Comparison of ENCODE assay signal across 19 mouse cellular contexts in genomic region chr8:13512677-13513076, GRCm38 (mm10). TPM values are rescaled to one million over a fixed set of nuclear protein-coding genes. Genes with fewer than 3 reads are reported as not detected.
A peak's percentile ranks its signal among the peaks of the same experiment; 100 is the strongest.
DNase-seq lines count a peak whose midpoint lies in the region; ATAC-seq and TF ChIP-seq lines count a peak whose summit lies in the region.
"Had no signal": no experiment of that assay in that cellular context is flagged by ENCODE, and none has a peak within 500 bp of the region (broad histone marks: within the 10 kb centered on the region; RNA-seq: fewer than 3 reads in every experiment).

No protein-coding gene starts in this region.

- H3K9ac ChIP-seq in lung, embryonic 14.5 days: no peak overlapping the region
- no peak overlapping the region for H3K9ac ChIP-seq in intestine, postnatal 0 days (ENCODE audit: low read depth, low read length)
- H3K9ac ChIP-seq: liver, embryonic 13.5 days; midbrain, embryonic 15.5 days had no signal

- peaks cover 13% of the 10 kb centered on the region for H3K4me1 ChIP-seq in lung, embryonic 14.5 days (ENCODE audit: insufficient read depth)
- peaks cover 14% of the 10 kb centered on the region for H3K4me1 ChIP-seq in intestine, postnatal 0 days (replicated peaks; ENCODE audit: control insufficient read depth, insufficient read depth, low read length)
- H3K4me1 ChIP-seq: embryonic facial prominence, embryonic 10.5 days; liver, embryonic 13.5 days; midbrain, embryonic 15.5 days had no signal

- no peak for TF ChIP-seq POLR2A in brain, embryonic 14.5 days (IDR thresholded peaks at IDR 0.05; ENCODE audit: borderline replicate concordance, extremely low read depth, insufficient read depth, insufficient read length, poor library complexity, severe bottlenecking)

- DNase-seq in lung, embryonic 14.5 days: peak; percentile 68
- no peak for DNase-seq in lung, postnatal 14 days
- peak; percentile 33 for DNase-seq in brain, embryonic 14.5 days (ENCODE audit: low read depth)
- peak; percentile 83 for DNase-seq in cerebellum, adult 8-10 months
- DNase-seq in liver: no peak
- DNase-seq in frontal cortex, postnatal 36 days (ENCODE audit: low spot score in 2 of 2): no peak
- DNase-seq in thymus, postnatal 14 days: no peak
- DNase-seq: adrenal gland, postnatal 14 days; gastrocnemius, postnatal 14 days; liver, embryonic 13.5 days; thymus, postnatal 36 days had no signal

- no peaks in the 10 kb centered on the region for H3K9me3 ChIP-seq in lung, embryonic 14.5 days (ENCODE audit: low read depth, low read length)
- H3K9me3 ChIP-seq in intestine, postnatal 0 days (ENCODE audit: control insufficient read depth): no peaks in the 10 kb centered on the region
- H3K9me3 ChIP-seq: embryonic facial prominence, embryonic 10.5 days; heart, embryonic 10.5 days; liver, embryonic 13.5 days; midbrain, embryonic 15.5 days had no signal

- TF ChIP-seq CTCF in lung, embryonic 14.5 days (IDR thresholded peaks at IDR 0.05; ENCODE audit: low read depth): no peak
- no peak for TF ChIP-seq CTCF in brain, embryonic 14.5 days (IDR thresholded peaks at IDR 0.05; ENCODE audit: borderline replicate concordance, extremely low read depth, insufficient read depth, insufficient read length)
- TF ChIP-seq CTCF in intestine, postnatal 0 days (IDR thresholded peaks at IDR 0.05; ENCODE audit: low read depth): no peak

- no peaks in the 10 kb centered on the region for H3K36me3 ChIP-seq in lung, embryonic 14.5 days (ENCODE audit: insufficient read depth)
- H3K36me3 ChIP-seq in intestine, postnatal 0 days (ENCODE audit: control insufficient read depth, insufficient read depth): no peaks in the 10 kb centered on the region
- H3K36me3 ChIP-seq: embryonic facial prominence, embryonic 10.5 days; heart, embryonic 10.5 days; liver, embryonic 13.5 days; midbrain, embryonic 15.5 days had no signal

- no peak overlapping the region for H3K4me3 ChIP-seq in lung, embryonic 14.5 days (ENCODE audit: low read depth, low read length)
- H3K4me3 ChIP-seq in intestine, postnatal 0 days (ENCODE audit: low read depth, low read length): no peak overlapping the region
- H3K4me3 ChIP-seq: embryonic facial prominence, embryonic 10.5 days; erythroblast, embryonic 14.5 days; heart, embryonic 10.5 days; liver, embryonic 13.5 days; midbrain, embryonic 15.5 days had no signal

- H3K4me2 ChIP-seq in lung, embryonic 14.5 days: no peak overlapping the region
- H3K4me2 ChIP-seq in intestine, postnatal 0 days (replicated peaks; ENCODE audit: low read depth): no peak overlapping the region
- H3K4me2 ChIP-seq: liver, embryonic 13.5 days; midbrain, embryonic 15.5 days had no signal

- WGBS in lung, embryonic 14.5 days: 29% methylated on average over 6 of the region's 6 CpGs
- 25% methylated on average over 6 of the region's 6 CpGs for WGBS in intestine, postnatal 0 days

- H3K27me3 ChIP-seq in lung, embryonic 14.5 days (ENCODE audit: insufficient read depth, low read length): no peaks in the 10 kb centered on the region
- no peaks in the 10 kb centered on the region for H3K27me3 ChIP-seq in intestine, postnatal 0 days (replicated peaks; ENCODE audit: control insufficient read depth, insufficient read depth, low read length)
- H3K27me3 ChIP-seq: liver, embryonic 13.5 days; midbrain, embryonic 15.5 days had no signal

- H3K27ac ChIP-seq in lung, embryonic 14.5 days (ENCODE audit: low read depth): no peak overlapping the region
- no peak overlapping the region for H3K27ac ChIP-seq in intestine, postnatal 0 days (ENCODE audit: low read depth, low read length)
- H3K27ac ChIP-seq: embryonic facial prominence, embryonic 10.5 days; heart, embryonic 10.5 days; liver, embryonic 13.5 days; midbrain, embryonic 15.5 days had no signal

- ATAC-seq in lung, embryonic 14.5 days (ENCODE audit: insufficient read depth): peak; percentile 57; the same call in 1 of the 2 replicates
- peak; percentile 37; the same call in 1 of the 2 replicates for ATAC-seq in intestine, postnatal 0 days
- ATAC-seq: CD4-positive, CD25-positive, alpha-beta regulatory T cell, adult 4 months; midbrain, embryonic 15.5 days had no signal

RNA-seq across cellular contexts. Expression of gene Gas6, which starts 18.4 kb away (rescaled TPM):
- 43.5 and 47.1 TPM in 2 replicates for polyA plus RNA-seq in lung, embryonic 14.5 days (2014; fragmentation: Nextera tagmentation; extraction: Ambion mirVana)
- 25.8 and 36.6 TPM in 2 replicates for polyA plus RNA-seq in brain, embryonic 14.5 days (2012; rRNA removed)
- polyA plus RNA-seq in intestine, postnatal 0 days (2015; fragmentation: Nextera tagmentation; extraction: Ambion mirVana): 75.6 and 77.3 TPM in 2 replicates
- polyA plus RNA-seq: CD4-positive, CD25-positive, alpha-beta regulatory T cell, adult 4 months had no signal

RNA-seq across cellular contexts. Expression of gene 1700029H14Rik, which starts 49.6 kb away (rescaled TPM):
- polyA plus RNA-seq in lung, embryonic 14.5 days (2014; fragmentation: Nextera tagmentation; extraction: Ambion mirVana): not detected in 2 replicates
- not detected in 2 replicates for polyA plus RNA-seq in brain, embryonic 14.5 days (2012; rRNA removed)
- polyA plus RNA-seq in intestine, postnatal 0 days (2015; fragmentation: Nextera tagmentation; extraction: Ambion mirVana): not detected in 2 replicates
- polyA plus RNA-seq: embryonic facial prominence, embryonic 10.5 days; erythroblast, embryonic 14.5 days; heart, embryonic 10.5 days; kidney, embryonic 16.5 days; liver, embryonic 13.5 days; midbrain, embryonic 15.5 days; neural tube, embryonic 11.5 days had no signal

Comparison
In these comparisons a context has a peak if more than half of its experiments do, and no peak if none do; other contexts are left out.
1. DNase-seq: peak in lung, embryonic 14.5 days (single experiment), brain, embryonic 14.5 days (single experiment) and cerebellum, adult 8-10 months (single experiment); none in lung, postnatal 14 days (single experiment), liver (single experiment), frontal cortex, postnatal 36 days (0 of 2) and thymus, postnatal 14 days (single experiment).